Mouse (Mus musculus) testis, postnatal 10 days (tissue): Measurements from ENCODE around the gene Esyt1.
"Not testable (repeated sequence)": the region's sequence is repeated elsewhere in the genome, so short reads cannot be mapped to it uniquely, and the experiment has no call there.

ENCODE experiments used
- DNase-seq: peaks from one replicate; pipeline ENCODE4 v3.0.0; 2021; ENCODE audit warnings: low spot score

The Esyt1 gene

GRCm38 (mm10) chr10:128525671-128526308 lies at the start of gene Esyt1:
TSS of gene Esyt1 (minus strand) at chr10:128525871.
- DNase-seq: peak; percentile 90

GRCm38 (mm10) chr10:128575063-128575462 lies 49.4 kb upstream of the Esyt1 start:
- no peak for DNase-seq

- DNase-seq: peak; percentile 96
Observed at GRCm38 (mm10) chr10:128565788-128566531, 40.3 kb upstream of the Esyt1 start, which contains the start of gene Pa2g4. TSS of gene Pa2g4 (minus strand) at chr10:128565987.

- DNase-seq: peak; percentile 71
Observed at GRCm38 (mm10) chr10:128565206-128565787, 39.6 kb upstream of the Esyt1 start.

GRCm38 (mm10) chr10:128563544-128563943 lies 37.9 kb upstream of the Esyt1 start:
- DNase-seq: no peak

- no peak for DNase-seq
Observed at GRCm38 (mm10) chr10:128556963-128557362, 31.3 kb upstream of the Esyt1 start.

GRCm38 (mm10) chr10:128556286-128556685 lies 30.6 kb upstream of the Esyt1 start:
- DNase-seq: no peak

- DNase-seq: not testable (repeated sequence)
Observed at GRCm38 (mm10) chr10:128555567-128555966, 29.9 kb upstream of the Esyt1 start.

GRCm38 (mm10) chr10:128550144-128550823 lies 24.6 kb upstream of the Esyt1 start:
- not testable (repeated sequence) for DNase-seq

GRCm38 (mm10) chr10:128549682-128550057 lies 24.0 kb upstream of the Esyt1 start:
- not testable (repeated sequence) for DNase-seq

GRCm38 (mm10) chr10:128548947-128549681 lies 23.4 kb upstream of the Esyt1 start, which contains the start of gene Rpl41:
TSS of gene Rpl41 (minus strand) at chr10:128549305.
- DNase-seq: peak; percentile 92

GRCm38 (mm10) chr10:128548051-128548791 lies 22.6 kb upstream of the Esyt1 start:
- DNase-seq: not testable (repeated sequence)

- DNase-seq: peak; percentile 91
Observed at GRCm38 (mm10) chr10:128547361-128548032, 21.8 kb upstream of the Esyt1 start, which contains the start of gene Zc3h10. TSS of gene Zc3h10 (minus strand) at chr10:128547774.

- no peak for DNase-seq
Observed at GRCm38 (mm10) chr10:128546787-128547186, 21.1 kb upstream of the Esyt1 start.

- DNase-seq: no peak
Observed at GRCm38 (mm10) chr10:128546361-128546760, 20.7 kb upstream of the Esyt1 start.

GRCm38 (mm10) chr10:128545570-128545898 lies 19.9 kb upstream of the Esyt1 start:
- DNase-seq: no peak

- DNase-seq: no peak
Observed at GRCm38 (mm10) chr10:128544674-128545569, 19.3 kb upstream of the Esyt1 start.

GRCm38 (mm10) chr10:128544151-128544657 lies 18.5 kb upstream of the Esyt1 start:
- no peak for DNase-seq

GRCm38 (mm10) chr10:128543100-128543499 lies 17.4 kb upstream of the Esyt1 start:
- no peak for DNase-seq
